Mouse (Mus musculus) liver, embryonic 14.5 days (tissue): ENCODE results near the gene Sele. TPM values are rescaled to one million over a fixed set of nuclear protein-coding genes. Genes with fewer than 3 reads are reported as not detected.

Experiments used
- ATAC-seq: fragments of 200-750 bp; cut with Nextera tagmentation; 2 replicates; pipeline ENCODE4 v1.8.0; 2017; ENCODE audit warnings: moderate number of reproducible peaks, mild to moderate bottlenecking, moderate library complexity; ENCODE audit not compliant: insufficient read depth
- DNase-seq, 3 experiments: peaks; one replicate each; pipeline ENCODE4 v3.0.0-alpha.2; 2012 to 2013; ENCODE audit warnings: low read depth in 3 of 3, low spot score in 3 of 3
- H3K27ac ChIP-seq: fragments of 300-500 bp; sonication (generic); 2 replicates; pipeline ENCODE4 v1.5.1; 2014; ENCODE audit warnings: moderate library complexity, mild to moderate bottlenecking, control low read depth, inconsistent platforms
- H3K27me3 ChIP-seq: fragments of 300-500 bp; sonication (generic); 2 replicates; pipeline ENCODE4 v1.6.1; 2014; ENCODE audit warnings: mild to moderate bottlenecking, low read length, moderate library complexity; ENCODE audit not compliant: control insufficient read depth, insufficient read depth
- H3K36me3 ChIP-seq: fragments of 300-500 bp; sonication (generic); replicated peaks from 2 replicates; pipeline ENCODE4 v1.6.1; 2014; ENCODE audit warnings: low read depth; ENCODE audit not compliant: control insufficient read depth, insufficient read depth
- H3K4me1 ChIP-seq, 2 experiments: fragments of 200-500 bp in 1 of 2; fragments of 300-500 bp in 1 of 2; sonication (generic) in 1 of 2; replicated peaks; 2 replicates each; pipeline ENCODE4 v1.6.1; 2012 to 2014; ENCODE audit warnings: antibody characterized with exemption in 1 of 2, inconsistent platforms in 1 of 2, low read length in 1 of 2; ENCODE audit not compliant: control insufficient read depth in 2 of 2, insufficient read depth in 2 of 2
- H3K4me2 ChIP-seq: fragments of 300-500 bp; sonication (generic); 2 replicates; pipeline ENCODE4 v1.6.1; 2014; ENCODE audit warnings: low read depth, mild to moderate bottlenecking, control low read depth, moderate library complexity
- H3K4me3 ChIP-seq, 2 experiments: fragments of 200-500 bp in 1 of 2; fragments of 300-500 bp in 1 of 2; sonication (generic) in 1 of 2; 2 replicates each; pipeline ENCODE4 v1.5.1; 2012 to 2014; ENCODE audit warnings: low read depth in 2 of 2, low read length in 2 of 2, mild to moderate bottlenecking in 2 of 2, control low read depth in 1 of 2, inconsistent platforms in 1 of 2, moderate library complexity in 1 of 2; ENCODE audit not compliant: insufficient read depth in 1 of 2
- H3K9ac ChIP-seq: fragments of 300-500 bp; sonication (generic); replicated peaks from 2 replicates; pipeline ENCODE4 v1.6.1; 2014; ENCODE audit warnings: mild to moderate bottlenecking, control low read depth, moderate library complexity
- H3K9me3 ChIP-seq: fragments of 300-500 bp; sonication (generic); 2 replicates; pipeline ENCODE4 v1.6.1; 2016; ENCODE audit warnings: low read length, mixed read lengths; ENCODE audit not compliant: control insufficient read depth
- CTCF ChIP-seq: IDR thresholded peaks from 2 replicates; pipeline ENCODE4 v1.5.1; 2016; ENCODE audit warnings: antibody characterized with exemption, low read depth, control low read depth
- EP300 ChIP-seq: IDR thresholded peaks from 2 replicates; pipeline ENCODE4 v1.6.1; 2016; ENCODE audit warnings: antibody characterized with exemption, low read depth
- WGBS: fragments of 180-500 bp; shearing (Covaris S2); extraction: QIAGEN DNeasy Blood & Tissue Kit; methylation state at CpG from one replicate; pipeline ENCODE4 v1.1.7; 2014; ENCODE audit not compliant: insufficient replicate concordance; 5-methylcytosine and 5-hydroxymethylcytosine counted together
- polyA plus RNA-seq, 2 experiments: library from polyadenylated mRNA; depleted of rRNA in 1 of 2; stranded (reverse) in 1 of 2; unstranded in 1 of 2; fragments of >200 nt; fragmentation: Nextera tagmentation in 1 of 2; extraction: Ambion mirVana in 1 of 2; gene quantifications; 2 replicates each; pipeline versions ENCODE4 v1.2.1 to v1.2.3; 2012 to 2014

Gene Sele
- polyA plus RNA-seq, 2 experiments = 0.04 TPM; not detected in 1

DNA sequence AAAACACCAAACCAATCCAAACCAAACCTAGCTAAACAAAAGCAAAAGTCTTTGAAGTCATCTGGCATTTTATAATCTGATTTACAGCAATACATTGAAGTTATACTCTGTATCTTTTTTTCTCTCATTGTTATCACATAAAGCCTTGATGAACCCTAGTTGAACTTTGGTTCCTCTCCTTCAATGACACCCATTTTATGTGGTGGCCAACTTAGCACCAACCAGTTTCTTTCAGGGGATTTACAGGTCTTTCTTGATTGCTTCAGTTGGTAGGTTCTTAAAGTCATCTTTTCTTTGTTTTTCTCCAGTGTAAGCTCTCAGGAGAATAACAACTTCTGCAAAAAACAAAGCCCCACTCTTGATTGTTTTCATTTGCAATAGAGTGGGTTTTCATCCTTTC, 21.2 kb downstream of the Sele start:
- Histone ChIP-seq H3K4me3 (no peak overlapping the region), H3K9me3 (no peaks in the 10 kb centered on the region), H3K4me2 (no peak overlapping the region), H3K27ac (no peak overlapping the region), H3K27me3 (no peaks in the 10 kb centered on the region), H3K4me1 (peaks cover 0 to 6% of the 10 kb centered on the region in 2 experiments; a peak in 2 of 4 replicates), H3K36me3 (no peaks in the 10 kb centered on the region), H3K9ac (no peak overlapping the region)
- no peak for TF ChIP-seq EP300
- TF ChIP-seq CTCF = no peak
- ATAC-seq (no peak), DNase-seq (no peak)

DNA sequence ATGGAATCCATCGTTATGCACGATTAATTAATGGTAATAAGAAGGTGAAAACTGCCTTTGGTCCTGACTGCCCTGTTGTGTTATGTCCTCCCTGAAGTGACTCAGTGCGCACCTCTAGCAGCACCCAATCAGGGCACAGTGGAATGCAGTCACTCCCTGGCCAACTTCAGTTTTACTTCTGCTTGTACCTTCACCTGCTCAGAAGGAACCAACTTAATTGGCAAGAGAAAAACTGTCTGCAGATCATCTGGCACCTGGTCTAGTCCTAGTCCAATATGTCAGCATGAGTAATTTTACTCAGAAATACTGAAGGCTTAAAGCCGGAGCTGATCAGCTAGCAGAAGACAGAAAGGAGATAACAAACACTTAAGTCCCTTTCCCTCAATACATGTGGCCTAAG, 22.4 kb downstream of the Sele start:
- no peak overlapping the region for H3K4me2 ChIP-seq
- 58% methylated on average over 4 of the region's 4 CpGs for WGBS
- no peak overlapping the region for H3K9ac ChIP-seq
- no peaks in the 10 kb centered on the region for H3K9me3 ChIP-seq
- no peak overlapping the region for H3K4me3 ChIP-seq
- H3K27ac ChIP-seq = no peak overlapping the region
- ATAC-seq = no peak
- H3K27me3 ChIP-seq = no peaks in the 10 kb centered on the region
- H3K4me1 ChIP-seq = peaks cover 0 to 8% of the 10 kb centered on the region in 2 experiments; a peak in 2 of 4 replicates
- H3K36me3 ChIP-seq = no peaks in the 10 kb centered on the region
- no peak for DNase-seq
- no peak for TF ChIP-seq CTCF
- TF ChIP-seq EP300 = no peak

DNA sequence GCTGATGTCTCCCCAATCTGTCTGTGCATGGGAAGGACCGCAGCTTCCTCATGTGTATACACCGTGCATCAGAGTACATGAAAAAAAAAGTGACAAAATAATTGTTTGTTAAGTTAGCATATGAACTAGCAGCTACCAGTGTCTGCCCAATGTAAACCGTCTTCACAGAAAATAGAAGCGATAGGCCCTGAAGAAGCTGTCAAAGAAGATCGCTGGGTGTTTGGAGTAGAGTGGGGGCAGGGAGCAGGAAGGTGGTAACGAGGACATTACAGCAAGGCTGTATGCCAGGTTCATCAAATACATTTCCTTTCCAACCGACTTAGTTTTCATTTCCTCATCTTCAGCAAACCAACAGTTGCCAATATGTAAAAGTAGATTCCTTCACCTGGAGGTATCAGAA, 23.1 kb downstream of the Sele start:
- ATAC-seq (no peak), DNase-seq (no peak)
- TF ChIP-seq CTCF (no peak), EP300 (no peak)
- Histone ChIP-seq H3K36me3 (no peaks in the 10 kb centered on the region), H3K4me2 (no peak overlapping the region), H3K4me1 (peaks cover 0 to 8% of the 10 kb centered on the region in 2 experiments; a peak in 2 of 4 replicates), H3K9me3 (no peaks in the 10 kb centered on the region), H3K9ac (no peak overlapping the region), H3K4me3 (no peak overlapping the region), H3K27ac (no peak overlapping the region), H3K27me3 (no peaks in the 10 kb centered on the region)
- 40% methylated on average over 7 of the region's 7 CpGs for WGBS

DNA sequence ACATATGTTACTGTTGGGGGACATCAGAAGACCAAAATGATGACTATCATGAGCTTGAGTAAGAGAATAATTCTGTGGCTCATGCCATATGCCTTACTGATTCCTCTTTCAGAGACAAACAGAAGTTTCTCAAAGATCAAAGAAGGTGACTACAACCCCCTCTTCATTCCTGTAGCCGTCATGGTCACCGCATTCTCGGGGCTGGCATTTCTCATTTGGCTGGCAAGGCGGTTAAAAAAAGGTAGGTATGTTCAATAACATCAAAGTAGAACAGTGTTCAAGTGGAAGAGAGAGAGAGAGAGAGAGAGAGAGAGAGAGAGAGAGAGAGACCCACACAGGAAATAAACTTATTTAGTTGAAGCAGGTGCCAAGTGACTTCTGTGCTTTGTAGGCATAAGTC, 24.0 kb downstream of the Sele start:
- no peak for TF ChIP-seq CTCF
- ATAC-seq (no peak), DNase-seq (no peak)
- Histone ChIP-seq H3K36me3 (no peaks in the 10 kb centered on the region), H3K9ac (no peak overlapping the region), H3K27me3 (no peaks in the 10 kb centered on the region), H3K4me1 (peaks cover 0 to 8% of the 10 kb centered on the region in 2 experiments; a peak in 2 of 4 replicates), H3K4me3 (no peak overlapping the region), H3K27ac (no peak overlapping the region), H3K9me3 (no peaks in the 10 kb centered on the region), H3K4me2 (no peak overlapping the region)
- WGBS = 67% methylated on average over 4 of the region's 4 CpGs

DNA sequence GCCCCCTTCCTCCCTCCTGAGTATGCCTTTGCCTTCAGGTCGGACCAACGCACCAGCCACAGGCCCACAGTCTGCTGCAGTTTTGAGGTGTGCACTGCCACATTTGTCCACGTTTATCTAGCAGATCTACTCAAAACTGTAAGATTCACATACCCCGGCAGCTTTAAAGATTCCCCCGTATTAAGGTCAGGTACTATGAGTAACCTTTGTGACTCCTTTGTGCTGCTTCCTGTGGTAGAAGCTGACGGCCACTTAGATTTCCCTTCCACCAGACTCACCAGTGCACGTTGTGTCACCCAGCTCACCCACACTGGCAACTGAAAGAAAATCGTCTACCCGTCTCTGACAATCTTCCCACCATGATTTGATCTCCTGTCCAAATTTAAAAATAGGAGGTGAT, 25.1 kb downstream of the Sele start:
- H3K36me3 ChIP-seq = no peaks in the 10 kb centered on the region
- no peak for TF ChIP-seq CTCF
- TF ChIP-seq EP300 = no peak
- H3K27ac ChIP-seq = no peak overlapping the region
- no peak overlapping the region for H3K9ac ChIP-seq
- H3K27me3 ChIP-seq = no peaks in the 10 kb centered on the region
- no peaks in the 10 kb centered on the region for H3K9me3 ChIP-seq
- no peak overlapping the region for H3K4me2 ChIP-seq
- WGBS = 48% methylated on average over 9 of the region's 9 CpGs
- H3K4me3 ChIP-seq = no peak overlapping the region
- DNase-seq (no peak), ATAC-seq (no peak)
- H3K4me1 ChIP-seq = peaks cover 0 to 8% of the 10 kb centered on the region in 2 experiments; a peak in 2 of 4 replicates
